Mouse (Mus musculus): ENCODE data around the gene Ebf3.

Ebf3 gene

GRCm38 (mm10) chr7:137289290-137289957 lies 24.8 kb downstream of the Ebf3 start:
- no peak for DNase-seq (ENCODE audit: low spot score in 2 of 2)

- peak; percentile 58 to 60 for DNase-seq (ENCODE audit: low spot score in 2 of 2)
Measured at GRCm38 (mm10) chr7:137278171-137278570, 36.1 kb downstream of the Ebf3 start.

DNA sequence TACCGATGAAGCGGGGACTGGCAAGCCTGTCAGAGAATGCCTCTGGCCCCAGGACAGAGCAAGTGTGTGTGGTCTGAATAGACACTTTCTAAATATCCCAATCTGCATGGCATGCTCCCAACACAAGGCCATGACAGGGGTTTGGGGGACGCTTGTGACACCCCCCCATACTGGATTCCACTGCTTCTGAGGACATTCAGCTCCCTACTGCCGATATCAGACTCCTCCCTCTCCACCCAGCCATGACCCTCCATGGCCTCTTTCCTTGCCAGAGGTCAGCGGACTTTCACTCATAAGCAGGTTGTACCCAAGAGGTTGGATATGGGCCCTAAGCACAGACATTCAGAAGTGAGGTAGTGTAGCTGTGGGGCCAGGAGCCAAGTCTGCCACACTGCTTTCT lies 36.5 kb downstream of the Ebf3 start:
- no peak for DNase-seq (ENCODE audit: low spot score in 2 of 2)

- DNase-seq (ENCODE audit: low spot score in 2 of 2), result no peak
Measured at GRCm38 (mm10) chr7:137272252-137272651, 42.0 kb downstream of the Ebf3 start.

- no peak for DNase-seq (ENCODE audit: low spot score in 2 of 2)
Measured at GRCm38 (mm10) chr7:137268452-137269155, 45.6 kb downstream of the Ebf3 start.

DNA sequence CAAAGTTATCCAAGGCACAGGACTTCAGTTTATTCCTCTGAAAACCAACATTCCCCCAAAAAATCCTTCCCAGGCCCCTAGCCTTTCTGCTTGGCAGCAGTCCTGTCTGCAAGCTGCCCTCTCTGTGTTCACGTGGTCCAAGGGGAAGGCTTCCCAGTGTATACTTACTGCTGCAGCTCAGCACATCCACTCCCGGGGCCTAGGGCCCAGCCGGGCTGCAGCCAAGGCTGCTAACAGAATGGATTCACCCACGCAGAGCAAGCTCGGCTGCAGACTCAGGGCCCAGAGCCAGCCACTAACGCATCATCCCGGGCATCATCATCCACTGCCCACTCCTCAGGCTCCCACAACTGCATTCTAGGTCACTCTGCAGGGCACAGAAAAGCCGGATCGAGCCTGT lies 46.8 kb downstream of the Ebf3 start:
- peak; percentile 37 to 46 for DNase-seq (ENCODE audit: low spot score in 2 of 2)

DNA sequence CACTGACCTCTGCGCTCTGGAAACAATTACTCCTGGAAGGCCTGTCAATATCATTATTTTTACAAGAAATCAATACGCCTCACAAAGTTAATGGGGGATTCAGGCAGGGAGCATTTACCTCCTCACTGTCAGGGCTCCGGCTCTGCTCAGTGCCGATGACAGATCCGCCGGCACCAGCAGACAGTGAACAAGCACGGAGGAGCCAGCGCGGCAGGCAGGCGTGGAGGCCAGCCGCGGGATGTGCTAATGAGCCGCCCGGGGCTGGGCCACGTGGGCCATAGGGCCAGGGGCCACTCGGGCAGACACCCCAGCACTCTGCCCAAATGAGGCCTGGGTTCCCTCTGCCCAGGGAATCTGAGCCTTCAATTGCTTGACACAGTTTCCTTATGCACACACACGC lies 47.7 kb downstream of the Ebf3 start:
- no peak for DNase-seq (ENCODE audit: low spot score in 2 of 2)

GRCm38 (mm10) chr7:137262330-137262729 lies 51.9 kb downstream of the Ebf3 start:
- DNase-seq (ENCODE audit: low spot score in 2 of 2), result no peak

GRCm38 (mm10) chr7:137246213-137246872 lies 67.9 kb downstream of the Ebf3 start:
- DNase-seq (ENCODE audit: low spot score in 2 of 2), result peak; percentile 47 to 63

- no peak for DNase-seq (ENCODE audit: low spot score in 2 of 2)
Measured at GRCm38 (mm10) chr7:137244839-137245238, 69.4 kb downstream of the Ebf3 start.

DNA sequence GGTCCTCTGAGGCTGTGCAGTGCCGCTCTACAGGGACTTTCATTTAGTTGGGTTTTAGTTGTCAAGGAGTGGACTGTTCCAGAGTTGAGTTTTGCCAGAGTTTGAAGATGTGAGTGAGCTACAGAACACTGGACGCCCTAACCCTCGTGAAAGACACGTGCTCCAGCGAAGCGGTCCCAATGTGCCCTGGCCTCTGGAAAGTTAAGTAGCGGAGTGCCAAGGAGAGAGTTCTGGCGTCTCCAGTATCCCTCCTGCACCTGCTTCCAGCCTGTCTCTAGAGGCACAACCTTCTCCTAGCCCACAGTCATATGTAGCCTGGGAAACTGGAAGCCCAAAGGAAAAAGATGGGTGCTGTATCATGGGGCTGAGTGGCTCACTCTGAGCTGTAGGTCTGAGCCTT lies 73.8 kb downstream of the Ebf3 start:
- no peak for DNase-seq (ENCODE audit: low spot score in 2 of 2)

GRCm38 (mm10) chr7:137239542-137240133 lies 74.6 kb downstream of the Ebf3 start:
- DNase-seq (ENCODE audit: low spot score in 2 of 2), result no peak

DNA sequence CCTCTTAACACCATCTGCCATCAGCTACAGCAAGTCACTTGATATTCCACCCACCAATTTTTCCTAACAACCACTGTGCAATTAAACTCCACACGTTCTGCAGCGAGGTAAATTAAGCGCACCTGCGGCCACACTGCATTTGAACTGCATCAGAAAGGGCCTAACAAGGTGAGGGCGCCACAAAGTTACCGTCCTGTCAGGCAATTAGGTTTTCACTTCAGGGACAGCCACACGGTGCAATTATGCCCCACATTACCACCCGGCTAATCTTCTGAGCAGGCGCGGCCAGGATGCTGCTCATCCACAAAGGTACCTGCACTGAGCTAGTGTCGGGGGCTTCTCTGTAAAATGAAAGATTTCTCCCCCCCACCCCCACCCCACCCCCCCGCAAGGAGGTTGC lies 76.8 kb downstream of the Ebf3 start:
- DNase-seq (ENCODE audit: low spot score in 2 of 2), result no peak

DNA sequence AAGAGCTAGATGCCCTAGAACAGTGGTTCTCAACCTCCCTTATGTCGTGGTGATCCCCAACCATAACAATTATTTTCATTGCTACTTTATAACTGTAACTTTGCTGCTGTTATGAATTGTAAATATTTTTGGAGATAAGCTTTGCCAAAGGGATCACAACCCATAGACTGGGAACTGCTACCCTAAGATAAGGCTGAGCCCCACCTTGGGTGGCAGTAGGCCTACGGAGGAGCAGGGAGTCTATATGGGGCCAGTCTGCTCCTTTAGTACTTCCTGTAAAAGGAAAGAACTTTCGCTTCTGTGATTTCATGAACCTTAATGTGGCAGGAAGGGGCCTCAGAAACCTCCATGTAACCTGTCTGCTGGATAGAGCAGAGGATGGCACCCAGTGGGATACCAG lies 90.4 kb downstream of the Ebf3 start:
- no peak for DNase-seq (ENCODE audit: low spot score in 2 of 2)

GRCm38 (mm10) chr7:137222831-137223505 lies 91.3 kb downstream of the Ebf3 start:
- no peak for DNase-seq (ENCODE audit: low spot score in 2 of 2)

- DNase-seq (ENCODE audit: low spot score in 2 of 2), result no peak
Measured at GRCm38 (mm10) chr7:137221599-137221998, 92.6 kb downstream of the Ebf3 start.

GRCm38 (mm10) chr7:137220436-137220835 lies 93.8 kb downstream of the Ebf3 start:
- DNase-seq (ENCODE audit: low spot score in 2 of 2), result no peak

- no peak for DNase-seq (ENCODE audit: low spot score in 2 of 2)
Measured at GRCm38 (mm10) chr7:137218706-137219105, 95.5 kb downstream of the Ebf3 start.

DNA sequence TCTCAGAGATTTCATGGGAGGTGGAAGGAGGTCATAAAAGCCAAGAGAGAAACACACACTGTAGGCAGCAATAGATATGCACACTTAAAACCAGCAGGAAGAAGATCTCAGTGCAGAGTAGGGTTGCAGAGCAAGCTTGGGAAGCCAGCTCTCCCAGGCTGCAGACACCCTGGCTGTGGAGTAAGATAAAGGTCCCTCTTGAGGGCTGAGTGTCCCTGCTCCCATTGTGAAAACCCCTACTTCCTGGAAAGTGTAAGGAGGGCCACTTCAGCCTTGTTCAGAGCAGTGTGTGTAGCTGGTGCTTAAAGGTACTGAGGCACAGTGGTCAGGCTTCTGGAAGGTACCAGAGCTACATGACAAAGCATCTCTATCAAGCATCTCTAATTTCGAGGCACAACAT lies 100.8 kb downstream of the Ebf3 start:
- DNase-seq (ENCODE audit: low spot score in 2 of 2), result no peak

GRCm38 (mm10) chr7:137211332-137211731 lies 102.9 kb downstream of the Ebf3 start:
- DNase-seq (ENCODE audit: low spot score in 2 of 2), result no peak

DNA sequence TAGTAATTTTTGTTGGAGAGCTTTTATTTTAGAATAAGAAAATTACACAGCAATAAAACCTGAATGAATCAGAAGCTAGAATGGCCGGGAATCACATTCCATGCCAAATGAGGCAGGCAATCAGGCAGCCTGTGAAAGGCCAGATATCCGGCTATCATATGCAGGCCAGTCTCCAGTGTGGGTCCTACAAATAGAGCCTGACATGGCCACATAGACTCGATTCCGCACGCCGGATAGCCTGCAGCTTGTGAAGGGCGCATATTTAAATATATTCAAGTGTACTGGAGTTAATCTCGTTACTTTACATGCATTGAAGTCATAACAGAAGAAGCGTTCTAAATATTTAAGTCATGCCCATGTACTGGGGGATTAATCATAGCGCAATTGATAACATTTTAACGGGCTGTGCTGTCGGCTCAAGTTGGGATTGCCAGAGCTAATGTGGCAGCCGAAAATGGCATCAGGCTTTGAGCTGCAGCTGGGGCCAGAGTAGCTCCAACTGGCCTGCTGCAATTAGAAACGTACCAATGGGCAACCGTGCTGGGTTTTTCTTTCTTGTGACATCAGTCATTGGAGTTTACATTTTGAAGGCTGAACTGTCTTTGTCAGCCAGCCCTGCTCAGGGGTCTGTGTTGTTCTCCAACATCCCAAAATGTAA lies 104.4 kb downstream of the Ebf3 start:
- DNase-seq (ENCODE audit: low spot score in 2 of 2), result no peak

DNA sequence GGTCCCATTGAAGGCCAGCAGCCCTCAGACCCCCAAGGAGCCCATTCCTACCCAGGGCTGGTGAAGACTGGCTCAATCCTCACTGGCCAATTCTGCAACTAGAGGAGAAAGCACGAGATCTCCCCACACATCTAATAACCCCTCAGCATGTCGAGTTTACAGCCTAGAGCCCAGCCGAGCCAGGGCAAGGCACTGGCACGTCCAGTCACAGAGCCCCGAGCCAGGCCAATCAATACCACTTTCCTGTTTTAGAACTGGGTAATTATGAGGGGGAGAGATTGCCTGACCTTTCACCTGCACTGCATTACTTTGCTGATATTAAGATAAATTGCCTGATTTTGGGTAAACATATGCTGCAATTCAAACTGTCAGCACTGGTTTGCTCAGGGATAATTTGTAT lies 105.7 kb downstream of the Ebf3 start:
- DNase-seq (ENCODE audit: low spot score in 2 of 2), result no peak
